Mouse (Mus musculus): ENCODE data around the gene Fgfr2. TPM values are rescaled to one million over a fixed set of nuclear protein-coding genes. Genes with fewer than 3 reads are reported as not detected.

The Fgfr2 gene
- total and polyA plus RNA-seq, 2 experiments from 2014 or later: 12.1 to 32.6 TPM

DNA sequence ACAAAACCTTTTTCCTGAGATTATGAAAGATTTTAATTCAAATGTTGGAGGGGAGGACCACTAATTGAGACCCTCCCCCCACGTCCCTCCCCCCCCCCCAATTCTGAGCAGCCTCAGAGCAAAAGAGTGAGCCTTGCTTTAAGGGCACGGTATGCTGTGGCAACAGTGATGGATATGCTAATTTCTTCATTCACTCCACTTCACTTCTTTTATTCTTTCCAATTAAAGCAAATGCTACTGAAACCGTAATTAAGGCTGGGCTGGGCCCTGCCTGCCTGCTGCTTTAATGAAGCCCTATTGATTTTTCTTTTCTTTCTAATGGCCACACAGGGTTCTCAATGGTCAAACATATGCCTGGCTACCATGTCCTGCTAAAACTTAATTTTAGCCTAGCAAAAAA is 1404.9 kb downstream of the Fgfr2 start:
- Histone ChIP-seq H3K4me3 (ENCODE audit: low read depth, low read length) (no peak overlapping the region), H3K36me3 (ENCODE audit: insufficient read depth, low read length) (no peaks in the 10 kb centered on the region), H3K4me1 (ENCODE audit: insufficient read depth, low read length) (no peaks in the 10 kb centered on the region), H3K9me3 (ENCODE audit: low read length) (no peaks in the 10 kb centered on the region), H3K9ac (replicated peaks; ENCODE audit: low read length, poor library complexity, severe bottlenecking) (no peak overlapping the region), H3K4me2 (ENCODE audit: low read depth, low read length, poor library complexity, severe bottlenecking) (no peak overlapping the region), H3K27ac (ENCODE audit: low read depth, low read length) (no peak overlapping the region), H3K27me3 (ENCODE audit: insufficient read depth, low read length) (no peaks in the 10 kb centered on the region)
- DNase-seq (ENCODE audit: low spot score) (no peak), ATAC-seq (ENCODE audit: low FRiP score) (no peak)
- WGBS: 28% methylated on average over 3 of the region's 3 CpGs
- TF ChIP-seq CTCF (IDR thresholded peaks at IDR 0.05): no peak

DNA sequence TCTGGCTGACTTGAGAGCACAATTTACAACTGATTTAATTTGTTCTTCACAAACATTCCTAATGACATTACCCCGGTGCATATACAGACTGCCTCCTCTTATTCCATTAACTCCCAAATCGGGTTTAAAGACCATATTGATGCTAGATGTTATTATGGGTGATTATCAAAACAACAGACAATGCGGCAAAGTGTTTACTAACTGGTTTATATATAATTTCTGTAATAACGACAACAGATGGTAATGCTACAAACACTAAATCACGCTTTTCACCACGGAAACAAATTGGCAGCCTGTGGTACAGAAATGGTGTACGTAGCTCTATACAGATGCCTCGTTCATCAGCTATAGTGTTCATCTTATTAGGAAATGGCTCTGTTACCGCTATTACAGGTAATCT is 1410.1 kb downstream of the Fgfr2 start:
- 81% methylated on average over 9 of the region's 9 CpGs for WGBS
- no peak for DNase-seq (ENCODE audit: low spot score)
- no peaks in the 10 kb centered on the region for H3K9me3 ChIP-seq (ENCODE audit: low read length)
- no peak for ATAC-seq (ENCODE audit: low FRiP score)
- no peaks in the 10 kb centered on the region for H3K36me3 ChIP-seq (ENCODE audit: insufficient read depth, low read length)
- no peaks in the 10 kb centered on the region for H3K4me1 ChIP-seq (ENCODE audit: insufficient read depth, low read length)
- no peak overlapping the region for H3K4me2 ChIP-seq (ENCODE audit: low read depth, low read length, poor library complexity, severe bottlenecking)
- TF ChIP-seq CTCF (IDR thresholded peaks at IDR 0.05): no peak
- no peak overlapping the region for H3K4me3 ChIP-seq (ENCODE audit: low read depth, low read length)
- no peak overlapping the region for H3K27ac ChIP-seq (ENCODE audit: low read depth, low read length)
- H3K9ac ChIP-seq (replicated peaks; ENCODE audit: low read length, poor library complexity, severe bottlenecking): no peak overlapping the region
- no peaks in the 10 kb centered on the region for H3K27me3 ChIP-seq (ENCODE audit: insufficient read depth, low read length)

DNA sequence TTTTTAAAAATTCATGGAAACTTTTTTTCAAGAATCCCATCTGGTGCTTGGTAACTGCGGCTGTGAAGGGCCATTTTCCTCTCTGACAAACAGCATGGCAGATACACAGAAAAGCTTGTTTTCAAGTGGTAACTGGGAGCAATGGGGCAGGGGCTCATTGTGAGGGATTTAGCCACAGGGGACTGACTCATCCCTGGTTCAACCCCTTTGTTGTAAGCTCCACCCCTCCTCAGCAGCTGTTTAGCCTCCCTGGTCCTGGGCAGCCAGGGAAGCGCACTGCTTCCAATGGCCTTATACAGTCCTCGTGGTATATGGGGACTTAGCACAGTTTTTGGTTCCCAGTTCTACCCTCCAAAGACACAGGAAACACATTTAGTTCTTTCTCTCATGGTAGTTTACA is 1426.3 kb downstream of the Fgfr2 start:
- WGBS: 22% methylated on average over 3 of the region's 3 CpGs
- Histone ChIP-seq H3K27me3 (ENCODE audit: insufficient read depth, low read length) (no peaks in the 10 kb centered on the region; the same call in 1 of the 2 replicates), H3K36me3 (ENCODE audit: insufficient read depth, low read length) (no peaks in the 10 kb centered on the region), H3K9me3 (ENCODE audit: low read length) (no peaks in the 10 kb centered on the region), H3K4me3 (ENCODE audit: low read depth, low read length) (no peak overlapping the region), H3K4me1 (ENCODE audit: insufficient read depth, low read length) (no peaks in the 10 kb centered on the region), H3K27ac (ENCODE audit: low read depth, low read length) (no peak overlapping the region), H3K9ac (replicated peaks; ENCODE audit: low read length, poor library complexity, severe bottlenecking) (no peak overlapping the region), H3K4me2 (ENCODE audit: low read depth, low read length, poor library complexity, severe bottlenecking) (no peak overlapping the region)
- TF ChIP-seq CTCF (IDR thresholded peaks at IDR 0.05): no peak
- DNase-seq (ENCODE audit: low spot score): no peak
- no peak for ATAC-seq (ENCODE audit: low FRiP score)

DNA sequence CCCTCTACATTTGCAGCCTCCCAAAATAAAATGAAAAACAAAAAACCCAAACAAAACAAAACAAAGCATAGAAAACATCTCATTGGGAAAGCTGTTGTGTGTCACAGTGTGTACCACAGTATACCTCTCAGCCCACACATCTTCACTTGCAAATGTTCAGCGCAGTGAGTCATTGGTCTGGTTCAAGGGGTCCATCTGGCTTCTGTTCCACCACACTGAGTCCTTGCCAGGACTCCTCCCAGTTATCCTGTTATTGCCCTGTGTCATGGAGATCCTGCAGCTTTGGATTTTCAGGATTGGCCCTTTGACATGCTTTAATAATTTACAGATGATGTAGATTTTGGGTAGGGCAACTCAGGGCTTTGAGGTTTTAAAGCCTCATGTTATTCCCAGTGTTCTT is 1435.8 kb downstream of the Fgfr2 start:
- no peaks in the 10 kb centered on the region for H3K27me3 ChIP-seq (ENCODE audit: insufficient read depth, low read length)
- 100% methylated on average over 1 of the region's 1 CpGs for WGBS
- no peaks in the 10 kb centered on the region for H3K9me3 ChIP-seq (ENCODE audit: low read length)
- ATAC-seq (ENCODE audit: low FRiP score) (no peak), DNase-seq (ENCODE audit: low spot score) (no peak)
- no peak overlapping the region for H3K4me2 ChIP-seq (ENCODE audit: low read depth, low read length, poor library complexity, severe bottlenecking)
- H3K9ac ChIP-seq (replicated peaks; ENCODE audit: low read length, poor library complexity, severe bottlenecking): no peak overlapping the region
- TF ChIP-seq CTCF (IDR thresholded peaks at IDR 0.05): no peak
- no peaks in the 10 kb centered on the region for H3K36me3 ChIP-seq (ENCODE audit: insufficient read depth, low read length)
- H3K4me1 ChIP-seq (ENCODE audit: insufficient read depth, low read length): no peaks in the 10 kb centered on the region
- no peak overlapping the region for H3K27ac ChIP-seq (ENCODE audit: low read depth, low read length)
- H3K4me3 ChIP-seq (ENCODE audit: low read depth, low read length): no peak overlapping the region

DNA sequence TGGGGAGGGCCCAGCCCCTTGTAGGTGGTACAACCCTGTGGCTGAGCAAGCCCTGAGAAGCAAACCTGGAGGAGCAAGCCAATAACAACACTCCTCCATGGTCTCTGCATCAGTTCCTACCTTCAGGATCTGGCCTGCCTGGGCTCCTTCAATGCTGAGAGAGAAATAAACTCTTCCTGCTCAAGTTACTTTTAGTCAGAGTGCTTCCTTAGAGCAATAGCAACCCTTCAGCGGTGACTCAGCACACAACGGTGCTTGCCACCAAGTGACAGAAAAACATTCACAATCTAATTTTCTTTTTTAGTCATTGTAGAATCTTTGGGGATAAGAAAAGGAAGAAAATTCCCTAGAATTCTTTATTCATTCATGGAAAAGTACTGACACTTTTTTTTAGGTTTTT is 1446.0 kb downstream of the Fgfr2 start:
- WGBS: 96% methylated on average over 2 of the region's 2 CpGs
- DNase-seq (ENCODE audit: low spot score) (no peak), ATAC-seq (ENCODE audit: low FRiP score) (no peak)
- no peak overlapping the region for H3K27ac ChIP-seq (ENCODE audit: low read depth, low read length)
- no peak overlapping the region for H3K4me3 ChIP-seq (ENCODE audit: low read depth, low read length)
- no peak overlapping the region for H3K9ac ChIP-seq (replicated peaks; ENCODE audit: low read length, poor library complexity, severe bottlenecking)
- H3K36me3 ChIP-seq (ENCODE audit: insufficient read depth, low read length): no peaks in the 10 kb centered on the region
- no peaks in the 10 kb centered on the region for H3K4me1 ChIP-seq (ENCODE audit: insufficient read depth, low read length)
- H3K4me2 ChIP-seq (ENCODE audit: low read depth, low read length, poor library complexity, severe bottlenecking): no peak overlapping the region
- TF ChIP-seq CTCF (IDR thresholded peaks at IDR 0.05): no peak
- H3K27me3 ChIP-seq (ENCODE audit: insufficient read depth, low read length): no peaks in the 10 kb centered on the region
- H3K9me3 ChIP-seq (ENCODE audit: low read length): no peaks in the 10 kb centered on the region

DNA sequence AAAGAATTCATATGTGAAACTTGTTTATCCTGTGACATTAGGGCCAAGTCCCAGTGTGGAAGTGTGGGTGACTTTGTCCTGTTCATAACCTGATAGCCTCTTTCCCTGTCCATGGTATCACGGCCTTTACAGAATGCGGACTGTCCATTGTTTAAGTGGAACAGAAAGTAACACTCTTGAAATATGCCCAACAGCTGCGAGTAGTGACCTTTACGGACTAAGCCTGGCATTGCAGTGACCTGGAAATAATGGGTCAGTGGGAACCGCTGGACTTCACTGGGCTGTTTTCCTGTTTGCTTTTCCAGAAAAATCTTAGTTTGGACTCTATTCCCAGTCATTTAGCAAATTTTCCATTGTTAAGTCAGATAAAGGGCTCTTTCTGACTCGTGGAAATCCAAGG is 1452.6 kb downstream of the Fgfr2 start:
- WGBS: 70% methylated on average over 6 of the region's 6 CpGs
- Histone ChIP-seq H3K9ac (replicated peaks; ENCODE audit: low read length, poor library complexity, severe bottlenecking) (no peak overlapping the region), H3K9me3 (ENCODE audit: low read length) (no peaks in the 10 kb centered on the region), H3K4me1 (ENCODE audit: insufficient read depth, low read length) (no peaks in the 10 kb centered on the region), H3K36me3 (ENCODE audit: insufficient read depth, low read length) (no peaks in the 10 kb centered on the region), H3K27me3 (ENCODE audit: insufficient read depth, low read length) (no peaks in the 10 kb centered on the region), H3K4me2 (ENCODE audit: low read depth, low read length, poor library complexity, severe bottlenecking) (no peak overlapping the region), H3K27ac (ENCODE audit: low read depth, low read length) (no peak overlapping the region), H3K4me3 (ENCODE audit: low read depth, low read length) (no peak overlapping the region)
- ATAC-seq (ENCODE audit: low FRiP score) (no peak), DNase-seq (ENCODE audit: low spot score) (no peak)
- no peak for TF ChIP-seq CTCF (IDR thresholded peaks at IDR 0.05)

Data from midbrain, postnatal 0 days (tissue).